Mouse (Mus musculus) urinary bladder, postnatal 25 days (tissue): Measurements from ENCODE around the gene Vwa3b.
A peak's percentile ranks its signal among the peaks of the same experiment; 100 is the strongest.

Experiments used
- DNase-seq: peaks from one replicate; pipeline ENCODE4 v3.0.0; 2022; ENCODE audit warnings: low spot score

Gene Vwa3b

GRCm38 (mm10) chr1:37011626-37012209 lies 14.7 kb upstream of the Vwa3b start:
- DNase-seq: no peak

- DNase-seq: no peak
Observed at GRCm38 (mm10) chr1:37013006-37013405, 13.4 kb upstream of the Vwa3b start.

- peak; percentile 11 for DNase-seq
Observed at GRCm38 (mm10) chr1:37013687-37014086, 12.7 kb upstream of the Vwa3b start.

- DNase-seq: no peak
Observed at GRCm38 (mm10) chr1:37019017-37019416, 7.4 kb upstream of the Vwa3b start.

GRCm38 (mm10) chr1:37022704-37023103 lies 3.7 kb upstream of the Vwa3b start:
- DNase-seq: no peak

GRCm38 (mm10) chr1:37024736-37025135 lies 1.7 kb upstream of the Vwa3b start:
- no peak for DNase-seq

GRCm38 (mm10) chr1:37025376-37025775 lies 1.0 kb upstream of the Vwa3b start:
- DNase-seq: no peak

GRCm38 (mm10) chr1:37026866-37027265 lies 470 bp downstream of the Vwa3b start:
- no peak for DNase-seq

GRCm38 (mm10) chr1:37028439-37029153 lies 2.2 kb downstream of the Vwa3b start:
- DNase-seq: no peak

GRCm38 (mm10) chr1:37029154-37029907 lies 2.9 kb downstream of the Vwa3b start:
- peak; percentile 48 for DNase-seq

GRCm38 (mm10) chr1:37029942-37030341 lies 3.5 kb downstream of the Vwa3b start:
- DNase-seq: no peak

- DNase-seq: no peak
Observed at GRCm38 (mm10) chr1:37030693-37031092, 4.3 kb downstream of the Vwa3b start.

GRCm38 (mm10) chr1:37035879-37036278 lies 9.5 kb downstream of the Vwa3b start:
- DNase-seq: no peak

- no peak for DNase-seq
Observed at GRCm38 (mm10) chr1:37041126-37041525, 14.7 kb downstream of the Vwa3b start.

GRCm38 (mm10) chr1:37041856-37042255 lies 15.5 kb downstream of the Vwa3b start:
- DNase-seq: no peak

- DNase-seq: no peak
Observed at GRCm38 (mm10) chr1:37042769-37043168, 16.4 kb downstream of the Vwa3b start.

GRCm38 (mm10) chr1:37043196-37043595 lies 16.8 kb downstream of the Vwa3b start:
- no peak for DNase-seq

GRCm38 (mm10) chr1:37045472-37045871 lies 19.1 kb downstream of the Vwa3b start:
- DNase-seq: no peak

- no peak for DNase-seq
Observed at GRCm38 (mm10) chr1:37049159-37049558, 22.8 kb downstream of the Vwa3b start.

GRCm38 (mm10) chr1:37053691-37054090 lies 27.3 kb downstream of the Vwa3b start:
- no peak for DNase-seq

- DNase-seq: no peak
Observed at GRCm38 (mm10) chr1:37056831-37057561, 30.6 kb downstream of the Vwa3b start.

- no peak for DNase-seq
Observed at GRCm38 (mm10) chr1:37060856-37061255, 34.5 kb downstream of the Vwa3b start.
